Mouse (Mus musculus): ENCODE results near the gene Iglon5. TPM values are rescaled to one million over a fixed set of nuclear protein-coding genes. Genes with fewer than 3 reads are reported as not detected.

The Iglon5 gene
- polyA plus RNA-seq, 1 experiment from 2014 or later = 1.1 TPM

DNA sequence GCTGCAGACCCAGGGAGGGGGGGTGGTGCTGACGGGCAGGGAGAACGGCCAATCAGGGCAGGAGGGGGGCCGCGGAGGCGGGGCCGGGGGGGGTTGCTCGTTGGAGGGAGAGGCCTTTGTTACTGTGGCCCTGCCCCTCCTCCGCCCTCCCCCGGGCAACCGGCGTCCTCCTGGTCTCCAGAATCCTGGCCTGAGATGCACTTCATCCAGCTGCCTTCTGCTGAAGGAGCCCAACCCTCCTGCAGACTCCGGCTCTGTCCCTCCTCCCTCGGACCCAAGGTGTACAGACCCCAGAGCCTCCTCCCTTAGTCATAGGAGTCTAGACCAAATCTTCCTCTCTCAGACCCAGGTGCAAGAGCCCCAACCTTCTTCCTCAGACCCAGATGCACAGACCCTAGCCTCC is 308 bp upstream of the Iglon5 start:
- Histone ChIP-seq H3K27me3 (ENCODE audit: poor library complexity, severe bottlenecking) (peaks cover 32% of the 10 kb centered on the region), H3K4me1 (peaks cover 25% of the 10 kb centered on the region), H3K36me3 (replicated peaks) (no peaks in the 10 kb centered on the region), H3K9me3 (no peaks in the 10 kb centered on the region), H3K27ac (peak overlapping the region; percentile 92), H3K4me3 (peak overlapping the region; percentile 79)
- under 1% methylated on average over 7 of the region's 13 CpGs for WGBS
- DNase-seq (ENCODE audit: extremely low spot score, low spot score) = peak; percentile 82

DNA sequence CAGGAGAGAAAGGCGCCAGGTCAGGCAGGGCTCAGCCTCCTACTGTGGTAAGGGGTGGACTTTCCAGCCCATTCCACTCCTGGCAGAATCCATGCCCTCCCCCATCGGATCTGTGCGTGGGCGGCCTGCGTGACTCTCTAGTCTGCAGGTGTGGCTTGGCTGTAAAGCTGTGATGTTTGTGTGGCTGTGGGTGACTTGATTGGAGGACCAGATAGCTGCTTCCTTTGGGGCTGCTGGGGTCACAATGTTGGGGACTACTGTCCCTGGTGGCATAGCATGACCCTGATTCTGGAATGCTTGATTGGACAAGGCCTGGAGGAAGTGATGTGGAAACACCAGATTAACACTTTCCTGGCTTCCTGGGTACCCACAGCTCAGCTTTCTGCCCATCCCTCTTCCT is 1.2 kb downstream of the Iglon5 start:
- Histone ChIP-seq H3K9me3 (no peaks in the 10 kb centered on the region), H3K27me3 (ENCODE audit: poor library complexity, severe bottlenecking) (peaks cover 23% of the 10 kb centered on the region), H3K4me1 (peaks cover 25% of the 10 kb centered on the region), H3K27ac (no peak overlapping the region), H3K4me3 (peak overlapping the region; percentile 79; the same call in 1 of the 2 replicates), H3K36me3 (replicated peaks) (no peaks in the 10 kb centered on the region)
- WGBS = 42% methylated on average over 5 of the region's 5 CpGs
- no peak for DNase-seq (ENCODE audit: extremely low spot score, low spot score)

GRCm38 (mm10) chr7:43483236-43483635 is 6.6 kb downstream of the Iglon5 start:
- H3K36me3 ChIP-seq (replicated peaks) = no peaks in the 10 kb centered on the region
- no peak overlapping the region for H3K27ac ChIP-seq
- H3K9me3 ChIP-seq = no peaks in the 10 kb centered on the region
- no peak overlapping the region for H3K4me3 ChIP-seq
- 16% methylated on average over 10 of the region's 10 CpGs for WGBS
- DNase-seq (ENCODE audit: extremely low spot score, low spot score) = no peak
- peaks cover 13% of the 10 kb centered on the region for H3K27me3 ChIP-seq (ENCODE audit: poor library complexity, severe bottlenecking)
- H3K4me1 ChIP-seq = peaks cover 15% of the 10 kb centered on the region

DNA sequence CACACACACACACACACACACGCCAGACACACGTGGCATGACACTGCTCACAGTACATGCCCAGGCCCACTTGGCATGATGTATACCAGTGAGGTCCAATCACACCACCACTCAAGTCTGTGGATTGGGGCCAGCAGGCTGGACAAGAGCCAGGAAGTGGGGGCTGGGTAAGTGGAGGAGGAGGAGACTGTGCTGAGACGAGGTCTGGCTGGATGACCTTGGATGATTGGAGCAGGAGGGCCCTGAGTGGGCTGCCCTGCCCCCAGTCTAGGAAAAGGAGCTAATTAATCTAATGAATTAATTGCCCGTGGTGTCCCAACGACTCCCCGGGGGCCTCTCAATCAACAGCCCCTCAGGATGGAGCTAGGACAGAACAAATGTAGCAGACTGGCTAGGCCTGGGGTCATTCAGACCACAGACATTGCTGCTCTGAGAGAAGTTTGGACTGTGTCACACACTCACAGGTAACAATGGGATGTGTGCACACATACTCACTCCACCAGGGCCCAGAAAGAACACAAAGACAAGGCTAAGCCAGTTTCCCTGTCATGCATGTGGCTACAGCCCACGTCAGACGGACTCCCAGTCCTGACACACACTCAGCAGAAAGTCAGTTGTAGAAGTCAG is 7.7 kb downstream of the Iglon5 start:
- H3K27ac ChIP-seq = no peak overlapping the region
- no peak overlapping the region for H3K4me3 ChIP-seq
- H3K9me3 ChIP-seq = no peaks in the 10 kb centered on the region
- WGBS = 73% methylated on average over 8 of the region's 8 CpGs
- H3K36me3 ChIP-seq (replicated peaks) = no peaks in the 10 kb centered on the region
- DNase-seq (ENCODE audit: extremely low spot score, low spot score) = no peak
- H3K27me3 ChIP-seq (ENCODE audit: poor library complexity, severe bottlenecking) = peaks cover 24% of the 10 kb centered on the region
- peaks cover 15% of the 10 kb centered on the region for H3K4me1 ChIP-seq

GRCm38 (mm10) chr7:43481191-43481590 is 8.7 kb downstream of the Iglon5 start:
- Histone ChIP-seq H3K4me3 (no peak overlapping the region), H3K27me3 (ENCODE audit: poor library complexity, severe bottlenecking) (peaks cover 34% of the 10 kb centered on the region), H3K4me1 (peaks cover 23% of the 10 kb centered on the region), H3K9me3 (no peaks in the 10 kb centered on the region), H3K27ac (no peak overlapping the region), H3K36me3 (replicated peaks) (no peaks in the 10 kb centered on the region)
- no peak for DNase-seq (ENCODE audit: extremely low spot score, low spot score)
- WGBS = 80% methylated on average over 3 of the region's 3 CpGs

DNA sequence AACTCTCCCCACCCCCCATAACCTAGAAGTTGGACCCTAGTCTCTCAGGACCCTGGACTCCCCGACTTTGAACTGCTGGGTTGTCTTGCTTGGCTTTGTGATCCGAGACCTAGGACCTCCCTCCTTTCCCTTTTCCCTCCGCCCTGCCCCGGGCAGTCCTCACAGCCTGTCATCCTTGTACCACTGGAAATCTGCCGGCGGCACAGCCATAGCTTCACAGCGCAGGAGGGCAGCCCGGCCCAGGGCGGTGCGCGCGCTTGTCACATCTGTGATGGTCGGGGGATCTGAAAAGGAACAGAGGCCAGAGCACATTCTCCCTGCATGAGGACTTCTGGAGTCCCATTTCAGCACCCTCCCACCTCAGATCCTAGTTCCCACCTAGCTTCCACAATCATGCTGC is 13.5 kb downstream of the Iglon5 start:
- peaks cover 18% of the 10 kb centered on the region for H3K4me1 ChIP-seq
- no peak overlapping the region for H3K27ac ChIP-seq
- H3K36me3 ChIP-seq (replicated peaks) = no peaks in the 10 kb centered on the region
- H3K27me3 ChIP-seq (ENCODE audit: poor library complexity, severe bottlenecking) = peaks cover 54% of the 10 kb centered on the region
- WGBS = 4% methylated on average over 13 of the region's 13 CpGs
- H3K4me3 ChIP-seq = no peak overlapping the region
- no peak for DNase-seq (ENCODE audit: extremely low spot score, low spot score)
- no peaks in the 10 kb centered on the region for H3K9me3 ChIP-seq

DNA sequence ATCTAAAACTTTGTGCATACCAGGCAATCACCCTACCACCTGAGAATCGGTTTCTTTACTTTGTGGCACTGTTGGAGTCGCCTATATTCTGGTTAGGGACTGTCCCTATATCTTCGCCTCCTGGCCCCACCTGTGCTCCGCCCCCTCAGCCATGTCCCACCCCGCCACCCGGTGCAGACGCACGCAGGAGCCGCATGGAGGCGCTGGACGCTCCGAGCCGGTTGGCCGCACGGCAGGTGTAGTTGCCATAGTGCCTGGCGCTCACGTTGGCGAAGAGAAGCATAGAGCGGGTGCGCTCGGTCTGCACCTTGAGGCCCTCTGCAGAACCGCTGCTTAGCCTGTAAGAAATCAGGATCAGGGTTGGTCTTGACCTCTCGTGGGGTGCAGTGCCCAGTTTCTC is 14.2 kb downstream of the Iglon5 start:
- H3K9me3 ChIP-seq = no peaks in the 10 kb centered on the region
- WGBS = 4% methylated on average over 23 of the region's 23 CpGs
- no peak overlapping the region for H3K4me3 ChIP-seq
- H3K27ac ChIP-seq = no peak overlapping the region
- H3K36me3 ChIP-seq (replicated peaks) = no peaks in the 10 kb centered on the region
- H3K27me3 ChIP-seq (ENCODE audit: poor library complexity, severe bottlenecking) = peaks cover 54% of the 10 kb centered on the region
- H3K4me1 ChIP-seq = peaks cover 18% of the 10 kb centered on the region
- no peak for DNase-seq (ENCODE audit: extremely low spot score, low spot score)

DNA sequence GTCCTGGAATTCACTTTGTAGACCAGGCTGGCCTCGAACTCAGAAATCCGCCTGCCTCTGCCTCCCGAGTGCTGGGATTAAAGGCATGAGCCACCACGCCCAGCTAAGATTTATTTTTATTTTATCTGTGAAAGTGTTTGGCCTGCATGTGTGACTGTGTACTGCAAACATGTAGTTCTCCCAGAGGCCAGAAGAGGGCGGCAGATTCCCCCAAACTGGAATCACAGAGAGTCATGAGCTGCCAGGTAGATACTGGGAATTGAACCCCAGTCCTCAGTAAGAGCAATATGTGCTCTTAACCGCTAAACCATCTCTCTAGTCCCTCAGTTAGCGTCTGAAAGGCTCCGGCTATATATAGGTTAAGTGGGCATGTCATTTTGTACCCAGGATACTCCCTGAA is 19.5 kb downstream of the Iglon5 start:
- Histone ChIP-seq H3K9me3 (no peaks in the 10 kb centered on the region), H3K27me3 (ENCODE audit: poor library complexity, severe bottlenecking) (peaks cover 34% of the 10 kb centered on the region), H3K36me3 (replicated peaks) (no peaks in the 10 kb centered on the region), H3K27ac (no peak overlapping the region), H3K4me1 (peaks cover 14% of the 10 kb centered on the region), H3K4me3 (no peak overlapping the region)
- WGBS = 48% methylated on average over 8 of the region's 8 CpGs
- peak; percentile 59 for DNase-seq (ENCODE audit: extremely low spot score, low spot score)

- DNase-seq (ENCODE audit: extremely low spot score, low spot score) = peak; percentile 79
- H3K4me1 ChIP-seq = peaks cover 19% of the 10 kb centered on the region
- peak overlapping the region; percentile 59 for H3K4me3 ChIP-seq
- H3K36me3 ChIP-seq (replicated peaks) = no peaks in the 10 kb centered on the region
- H3K27me3 ChIP-seq (ENCODE audit: poor library complexity, severe bottlenecking) = peaks cover 49% of the 10 kb centered on the region
- WGBS = 1% methylated on average over 33 of the region's 33 CpGs
- no peaks in the 10 kb centered on the region for H3K9me3 ChIP-seq
- peak overlapping the region; percentile 36; the same call in 1 of the 2 replicates for H3K27ac ChIP-seq
Measured at GRCm38 (mm10) chr7:43466099-43466694, 23.7 kb downstream of the Iglon5 start.

DNA sequence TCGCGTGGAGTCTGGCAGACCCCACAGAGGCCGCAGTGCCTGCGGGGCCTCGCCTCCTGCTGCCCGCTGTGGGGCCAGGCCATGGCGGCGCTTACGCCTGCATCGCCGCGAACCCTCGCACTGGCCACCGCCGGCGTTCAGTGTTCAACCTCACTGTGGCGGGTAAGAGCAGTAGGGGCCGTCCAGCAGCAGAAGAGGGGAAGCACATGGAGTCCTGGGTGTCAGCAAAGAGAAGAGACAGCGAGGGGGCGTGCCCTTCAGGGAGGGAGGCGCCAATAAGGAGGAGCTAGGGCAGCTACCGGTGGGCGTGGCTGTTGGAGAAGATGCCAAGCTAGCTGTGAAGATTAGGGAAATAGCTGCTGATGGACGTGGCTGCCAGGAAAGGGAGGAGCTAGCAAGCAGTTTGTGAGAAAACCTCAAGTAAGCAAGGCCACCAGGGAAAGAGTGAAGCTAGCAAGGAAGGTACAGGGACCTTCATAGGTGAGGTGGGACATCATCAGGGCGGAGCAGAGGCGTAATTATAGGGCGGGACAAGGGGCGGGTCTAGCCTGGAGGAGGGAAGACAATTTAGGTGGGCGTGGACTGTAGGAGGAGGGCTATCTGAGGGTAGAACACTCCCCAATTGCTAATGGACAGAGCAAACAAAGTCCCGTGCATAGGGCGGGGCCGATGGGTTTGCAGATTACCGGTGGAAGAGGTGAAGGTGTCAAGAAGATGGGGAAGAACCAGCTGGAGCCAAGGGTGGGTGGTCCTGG is 24.4 kb downstream of the Iglon5 start:
- peak overlapping the region; percentile 62; the same call in 1 of the 2 replicates for H3K27ac ChIP-seq
- WGBS = under 1% methylated on average over 33 of the region's 33 CpGs
- no peaks in the 10 kb centered on the region for H3K9me3 ChIP-seq

GRCm38 (mm10) chr7:43464864-43465343 is 25.0 kb downstream of the Iglon5 start:
- H3K4me1 ChIP-seq = peaks cover 19% of the 10 kb centered on the region
- H3K4me3 ChIP-seq = peak overlapping the region; percentile 59
- peak; percentile 22 for DNase-seq (ENCODE audit: extremely low spot score, low spot score)
- H3K9me3 ChIP-seq = no peaks in the 10 kb centered on the region
- H3K27me3 ChIP-seq (ENCODE audit: poor library complexity, severe bottlenecking) = peaks cover 49% of the 10 kb centered on the region
- H3K36me3 ChIP-seq (replicated peaks) = no peaks in the 10 kb centered on the region
- peak overlapping the region; percentile 62; the same call in 1 of the 2 replicates for H3K27ac ChIP-seq
- 8% methylated on average over 35 of the region's 35 CpGs for WGBS

More for the DNA sequence above, 24.4 kb downstream of the Iglon5 start:
- peak overlapping the region; percentile 59 for H3K4me3 ChIP-seq
- H3K4me1 ChIP-seq = peaks cover 19% of the 10 kb centered on the region
- H3K36me3 ChIP-seq (replicated peaks) = no peaks in the 10 kb centered on the region
- H3K27me3 ChIP-seq (ENCODE audit: poor library complexity, severe bottlenecking) = peaks cover 49% of the 10 kb centered on the region
- DNase-seq (ENCODE audit: extremely low spot score, low spot score) = peak; percentile 85

GRCm38 (mm10) chr7:43463976-43464375 is 25.9 kb downstream of the Iglon5 start:
- no peaks in the 10 kb centered on the region for H3K9me3 ChIP-seq
- H3K27ac ChIP-seq = no peak overlapping the region
- peaks cover 19% of the 10 kb centered on the region for H3K4me1 ChIP-seq
- no peak overlapping the region for H3K4me3 ChIP-seq
- no peaks in the 10 kb centered on the region for H3K36me3 ChIP-seq (replicated peaks)
- WGBS = 90% methylated on average over 7 of the region's 7 CpGs
- DNase-seq (ENCODE audit: extremely low spot score, low spot score) = no peak
- peaks cover 49% of the 10 kb centered on the region for H3K27me3 ChIP-seq (ENCODE audit: poor library complexity, severe bottlenecking)

DNA sequence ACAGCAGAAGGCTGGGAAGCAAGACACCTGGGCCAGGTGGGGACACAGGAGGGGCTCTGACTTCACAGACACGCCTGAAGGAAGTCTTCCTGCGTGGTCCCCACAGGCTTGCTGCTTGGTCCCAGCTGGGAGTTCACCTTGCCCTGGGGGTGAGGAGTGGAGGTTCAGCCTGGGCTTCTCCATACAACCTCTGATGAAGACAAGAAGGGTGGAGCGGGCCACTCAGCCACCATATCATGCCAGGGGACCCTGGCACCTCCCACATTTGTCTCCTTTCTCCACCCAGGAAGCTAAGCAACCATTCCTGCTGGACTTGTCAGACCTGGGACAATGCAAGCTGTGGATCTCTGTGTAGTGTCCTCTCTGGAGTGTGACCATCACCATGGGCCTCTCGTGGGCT is 27.0 kb downstream of the Iglon5 start, which contains the start of gene Vsig10l:
Gene Vsig10l, plus strand, starts transcription at position 301 of the 400 bp plus-strand sequence.
- no peak within 1 kb of the TSS for H3K27ac ChIP-seq
- H3K9me3 ChIP-seq = no peaks in the 10 kb centered on the region
- 69% methylated on average over 4 of the region's 4 CpGs for WGBS
- H3K36me3 ChIP-seq (replicated peaks) = peaks cover 2% of the 10 kb centered on the region
- DNase-seq (ENCODE audit: extremely low spot score, low spot score) = no peak
- no peak within 1 kb of the TSS for H3K4me3 ChIP-seq
- peaks cover 19% of the 10 kb centered on the region for H3K4me1 ChIP-seq
- H3K27me3 ChIP-seq (ENCODE audit: poor library complexity, severe bottlenecking) = peaks cover 49% of the 10 kb centered on the region

Data from forebrain, embryonic 10.5 days (tissue).